In the genomic region with DNA sequence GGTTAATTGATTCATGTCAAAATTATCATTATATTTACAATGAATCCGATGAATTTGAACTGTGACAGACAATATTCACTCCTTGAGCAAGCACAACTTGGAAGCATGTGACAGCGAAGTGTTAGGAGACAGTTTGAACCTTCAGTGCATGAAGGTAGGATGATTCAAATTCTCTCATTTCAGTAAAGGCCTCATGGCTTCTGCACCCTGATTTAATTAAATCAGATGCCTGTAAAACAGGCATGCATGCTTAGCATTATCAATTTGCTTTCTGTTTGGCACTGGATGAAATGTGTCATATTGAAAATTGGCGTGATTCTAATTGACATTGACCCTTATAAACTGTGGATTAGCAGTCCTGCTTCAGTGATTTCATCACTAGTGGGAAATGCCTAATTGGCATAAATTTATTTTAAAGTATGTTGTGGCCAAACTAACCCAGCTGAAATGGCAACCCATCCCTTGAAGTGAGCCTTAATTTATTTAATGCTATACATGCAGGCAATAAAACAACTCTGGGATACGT, we compare ENCODE assay signal across 14 mouse cellular contexts.
"Had no signal": no experiment of that assay in that cellular context is flagged by ENCODE, and none has a peak within 500 bp of the region (broad histone marks: within the 10 kb centered on the region; RNA-seq: fewer than 3 reads in every experiment).

No protein-coding gene starts in this region.

- H3K4me2 ChIP-seq: limb, embryonic 13.5 days; neural tube, embryonic 12.5 days had no signal

- H3K36me3 ChIP-seq: limb, embryonic 13.5 days; neural tube, embryonic 12.5 days had no signal

- DNase-seq: kidney, adult 11 months; kidney, adult 9 months; kidney, postnatal 36 days; left cerebral cortex, postnatal 4 days; lung, adult 2 months; lung, postnatal 36 days; right cerebral cortex, adult 18-20 months; right cerebral cortex, postnatal 25 days; thymus, postnatal 36 days had no signal

- H3K4me1 ChIP-seq: limb, embryonic 13.5 days; neural tube, embryonic 12.5 days had no signal

- H3K9me3 ChIP-seq: limb, embryonic 13.5 days; neural tube, embryonic 12.5 days had no signal

- H3K27me3 ChIP-seq: limb, embryonic 13.5 days; neural tube, embryonic 12.5 days had no signal

- H3K9ac ChIP-seq: limb, embryonic 13.5 days; liver, embryonic 14.5 days; neural tube, embryonic 12.5 days had no signal

- ATAC-seq: lung, postnatal 0 days had no signal

- H3K27ac ChIP-seq: kidney, postnatal 0 days; limb, embryonic 13.5 days; liver, embryonic 14.5 days; neural tube, embryonic 12.5 days had no signal

- H3K4me3 ChIP-seq: limb, embryonic 13.5 days; neural tube, embryonic 12.5 days had no signal
